Mouse (Mus musculus) layer of hippocampus, postnatal 10 days (tissue): ENCODE data around the gene Gm43517. TPM values are rescaled to one million over a fixed set of nuclear protein-coding genes. Genes with fewer than 3 reads are reported as not detected.
A peak's percentile ranks its signal among the peaks of the same experiment; 100 is the strongest.

Experiments
- DNase-seq, 2 experiments: peaks; one replicate each; pipeline ENCODE4 v3.0.0; 2021; ENCODE audit warnings: low spot score in 2 of 2
- long read RNA-seq: library from polyadenylated mRNA; stranded (forward); transcript quantifications from one replicate; pipeline ENCODE4 v2.0.0, GENCODE M21; 2023
- total RNA-seq, 2 experiments: library from RNA; stranded (reverse); gene quantifications; 2 replicates each; pipeline ENCODE4 v1.2.3; 2021

Gene Gm43517
- 10 to 100 TPM; 14.5 to 17.7 TPM for total RNA-seq
- long read RNA-seq, partial matches to known transcripts: 0 of 7 reads
- long read RNA-seq, other reads (novel, unspliced or antisense): 7 of 7 reads

DNA sequence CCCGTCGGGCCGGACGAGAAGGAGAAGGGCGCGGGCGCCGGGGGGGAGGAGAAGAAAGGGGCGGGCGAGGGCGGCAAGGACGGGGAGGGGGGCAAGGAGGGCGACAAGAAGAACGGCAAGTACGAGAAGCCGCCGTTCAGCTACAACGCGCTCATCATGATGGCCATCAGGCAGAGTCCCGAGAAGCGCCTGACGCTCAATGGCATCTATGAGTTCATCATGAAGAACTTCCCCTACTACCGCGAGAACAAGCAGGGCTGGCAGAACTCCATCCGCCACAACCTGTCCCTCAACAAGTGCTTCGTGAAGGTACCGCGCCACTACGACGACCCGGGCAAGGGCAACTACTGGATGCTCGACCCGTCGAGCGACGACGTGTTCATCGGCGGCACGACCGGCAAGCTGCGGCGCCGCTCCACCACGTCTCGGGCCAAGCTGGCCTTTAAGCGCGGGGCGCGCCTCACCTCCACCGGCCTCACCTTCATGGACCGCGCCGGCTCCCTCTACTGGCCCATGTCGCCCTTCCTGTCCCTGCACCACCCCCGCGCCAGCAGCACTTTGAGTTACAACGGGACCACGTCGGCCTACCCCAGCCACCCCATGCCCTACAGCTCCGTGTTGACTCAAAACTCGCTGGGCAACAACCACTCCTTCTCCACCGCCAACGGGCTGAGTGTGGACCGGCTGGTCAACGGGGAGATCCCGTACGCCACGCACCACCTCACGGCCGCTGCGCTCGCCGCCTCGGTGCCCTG, at the start of gene Gm43517:
Gm43517 (plus strand) TSS at position 299 of the 755 bp plus-strand sequence.
- peak; percentile 74 to 79 for DNase-seq

DNA sequence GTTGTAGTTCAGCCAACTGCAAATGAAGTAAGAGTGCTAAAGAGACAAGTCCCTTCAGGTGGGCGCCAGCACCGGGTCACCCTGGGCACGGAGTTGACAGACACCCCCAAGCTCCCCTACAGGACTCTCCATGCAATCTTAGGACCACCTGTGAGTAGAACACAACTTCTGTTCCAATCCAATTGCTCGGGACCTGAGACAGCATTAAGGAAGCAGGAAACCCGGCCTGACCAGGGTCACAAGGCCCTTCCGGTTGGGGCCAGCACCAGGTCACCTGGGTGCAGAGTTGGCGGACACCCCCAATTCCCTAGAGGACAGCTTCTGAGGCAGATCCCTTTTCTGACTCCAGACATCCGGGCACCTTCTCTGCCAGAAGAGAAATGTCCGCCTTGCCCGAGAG, 35.3 kb upstream of the Gm43517 start:
- DNase-seq: no peak

DNA sequence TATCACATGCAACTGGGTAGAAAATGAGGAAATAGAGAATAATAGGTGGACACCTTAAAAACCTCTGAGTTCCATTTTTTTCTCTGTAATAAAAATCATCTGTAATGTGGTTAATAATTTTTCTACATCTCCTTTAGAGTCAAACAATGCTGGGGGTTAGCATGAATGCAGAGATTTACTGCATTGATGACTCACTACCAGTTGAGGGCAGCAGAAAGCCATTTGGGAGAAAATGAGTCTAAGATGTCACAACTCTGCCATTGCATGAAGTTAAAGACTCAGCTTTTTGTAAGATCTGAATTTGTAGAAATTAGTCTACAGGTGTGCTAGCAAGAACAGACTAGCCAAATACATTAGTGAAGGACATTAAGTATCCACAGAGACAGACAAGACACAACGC, 16.0 kb upstream of the Gm43517 start:
- peak in 1 of 2 experiments; percentile 19 for DNase-seq

DNA sequence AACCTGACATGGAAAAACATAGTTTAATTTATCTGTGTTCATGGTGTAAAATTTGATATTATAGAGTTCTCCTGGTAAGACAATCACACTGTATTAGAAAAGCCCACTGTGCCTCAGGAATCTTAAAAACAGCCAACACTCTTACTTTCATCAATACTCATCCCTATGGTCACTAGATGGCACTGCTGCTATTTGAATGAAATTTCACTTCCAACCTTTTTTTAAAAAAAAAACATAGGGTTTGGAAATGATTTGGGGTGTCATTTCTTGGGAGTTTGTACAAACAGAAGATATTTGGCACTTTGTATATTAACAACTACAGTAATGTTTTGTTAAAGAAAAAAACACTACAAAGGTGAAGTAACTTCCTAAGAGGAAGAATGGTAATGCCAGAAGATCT, 12.8 kb upstream of the Gm43517 start:
- peak in 1 of 2 experiments; percentile 18 for DNase-seq

DNA sequence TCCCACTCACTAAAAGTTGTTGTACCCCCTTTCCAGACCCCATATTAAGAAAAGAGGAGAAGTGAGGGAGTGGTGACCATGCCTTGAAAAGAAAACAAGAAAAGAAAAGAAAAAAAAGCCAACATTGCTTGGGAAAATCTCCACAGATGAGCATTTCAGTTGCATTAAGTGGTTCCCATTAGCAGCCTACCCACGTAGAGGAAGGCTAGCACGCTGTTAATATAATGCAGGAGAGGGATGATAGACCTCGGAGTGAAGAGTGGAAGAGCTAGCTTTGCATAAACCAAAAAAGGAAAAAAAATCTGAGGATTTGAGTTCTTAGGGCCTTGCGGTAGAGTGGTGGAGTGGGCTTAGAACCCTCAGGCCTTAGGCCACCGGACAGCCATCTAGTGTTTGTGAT, 11.8 kb upstream of the Gm43517 start:
- peak in 1 of 2 experiments; percentile 18 for DNase-seq

DNA sequence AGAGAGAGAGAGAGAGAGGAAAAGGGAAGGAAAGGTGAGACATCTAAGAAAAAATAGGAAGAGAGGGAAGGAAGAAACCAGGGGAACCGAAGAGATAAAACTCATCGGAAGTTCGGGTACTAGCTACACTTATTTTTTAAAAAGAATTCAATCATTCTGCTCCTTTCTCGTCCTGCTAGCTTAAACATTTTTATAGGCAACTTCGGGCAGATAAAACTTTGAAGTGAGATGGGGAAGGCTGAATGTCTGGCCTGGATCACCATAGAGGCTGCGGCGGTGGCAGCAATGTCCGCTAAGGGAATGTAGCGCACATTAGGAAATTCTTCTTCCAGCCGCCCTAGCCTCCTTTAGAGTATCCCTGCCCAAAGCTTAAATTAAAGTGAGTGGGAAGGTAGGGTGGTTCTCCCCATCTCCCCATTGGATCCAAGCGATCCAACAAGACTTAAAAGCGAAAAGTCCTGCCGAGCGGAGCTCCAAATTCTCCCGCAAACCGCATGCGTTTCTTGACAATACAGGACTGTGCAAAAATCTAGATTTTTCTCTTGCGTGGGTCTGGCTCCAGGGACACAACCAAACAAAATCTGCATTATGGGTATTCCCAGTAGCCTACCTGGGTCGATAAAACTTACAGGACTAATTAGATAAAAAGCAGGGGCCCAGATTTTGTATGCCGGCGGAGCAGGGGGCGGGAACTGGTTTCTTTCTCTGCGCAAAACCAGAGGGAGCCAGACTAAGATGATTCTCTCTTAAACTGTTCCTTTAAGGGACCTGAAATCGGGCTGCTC, 11.0 kb upstream of the Gm43517 start:
- peak in 1 of 2 experiments; percentile 41 for DNase-seq

DNA sequence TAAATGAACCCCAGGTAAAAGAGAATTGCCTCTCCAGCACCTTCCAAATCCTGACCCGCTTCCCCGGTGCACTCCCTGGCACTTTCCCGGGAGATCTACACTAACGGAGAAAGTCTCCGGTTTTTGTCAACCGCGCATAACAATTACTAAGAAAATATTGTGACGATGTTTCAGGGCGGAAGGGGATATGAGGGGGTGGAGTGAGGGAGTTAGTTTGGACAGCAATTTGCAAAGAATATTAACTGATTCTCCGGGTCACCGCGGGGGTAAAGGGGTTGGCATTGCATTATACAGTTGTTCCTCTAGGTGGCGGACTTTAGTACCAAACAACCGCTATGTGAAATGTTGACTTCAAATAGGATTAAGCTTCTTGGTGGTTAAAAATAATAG, 10.4 kb upstream of the Gm43517 start:
- peak in 1 of 2 experiments; percentile 70 for DNase-seq

DNA sequence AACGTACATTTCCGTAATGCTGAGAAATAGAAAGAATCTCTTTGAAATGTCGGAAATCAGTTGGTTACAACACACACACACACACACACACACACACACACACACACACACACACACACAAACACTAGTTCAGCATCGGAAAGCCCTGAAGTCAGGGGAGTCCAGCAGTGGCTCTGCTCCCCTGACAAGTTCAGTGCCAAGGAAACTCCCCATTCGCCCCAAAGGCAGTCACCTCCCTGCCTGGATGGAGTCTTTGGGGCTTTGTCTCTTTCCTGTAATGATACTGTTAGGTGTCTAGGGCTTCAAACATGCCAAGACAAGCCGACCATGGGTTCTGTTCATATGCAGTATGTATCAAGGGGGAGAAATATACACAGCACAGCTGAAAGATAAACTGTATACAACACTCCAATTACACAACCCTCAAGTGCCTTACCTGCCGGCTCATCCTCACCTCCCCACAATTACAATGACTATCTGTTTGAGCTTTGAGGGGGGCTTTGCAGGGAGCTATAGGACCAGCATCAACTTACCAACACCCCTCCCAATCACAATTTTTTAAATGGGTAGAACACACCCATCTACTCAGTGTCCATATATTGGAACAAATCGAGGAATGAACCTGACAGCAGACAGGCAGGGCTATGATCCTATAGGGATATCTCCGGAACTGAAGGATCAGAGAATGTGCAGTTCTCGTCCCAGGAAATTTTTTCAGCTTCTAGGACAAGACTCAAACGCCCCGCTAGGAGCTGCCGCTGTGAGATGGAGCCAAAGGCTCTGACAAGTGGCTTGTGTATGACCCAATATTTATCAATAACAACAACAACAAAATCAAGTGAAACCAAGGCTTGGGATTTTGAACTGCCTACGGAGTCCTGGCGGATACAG, 9.3 kb upstream of the Gm43517 start:
- peak in 1 of 2 experiments; percentile 55 for DNase-seq

DNA sequence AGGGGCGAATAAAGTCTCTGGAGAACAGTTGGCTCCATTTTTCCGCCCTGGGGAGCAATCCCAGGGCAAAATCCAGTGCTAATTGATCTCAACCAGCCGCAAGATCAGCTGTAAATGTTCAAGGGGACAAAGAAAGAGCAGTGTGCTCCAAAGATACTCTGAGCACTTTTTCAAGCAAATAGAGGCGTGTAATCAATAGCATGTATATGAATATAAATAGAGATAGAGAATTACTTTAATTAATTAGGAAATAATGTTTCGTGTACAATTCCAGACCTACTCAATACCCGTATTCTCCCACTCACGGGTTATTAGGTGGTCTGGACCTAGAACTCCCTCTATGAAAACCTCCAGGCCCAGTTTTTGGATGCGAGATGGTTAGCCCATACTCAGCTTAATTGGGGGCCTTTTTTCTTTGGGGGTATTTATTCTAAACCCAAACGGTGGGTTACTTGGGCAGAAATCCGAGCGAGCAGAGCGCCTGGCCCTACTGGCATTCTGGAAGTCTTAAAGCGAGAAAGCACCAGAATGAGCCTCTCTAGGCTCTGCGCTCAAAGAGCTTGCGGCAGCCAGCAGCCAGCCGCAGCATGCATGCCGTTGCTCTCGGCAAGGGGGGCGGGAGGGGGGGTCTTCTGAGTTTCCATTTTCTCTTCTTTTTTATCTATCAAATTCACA, 8.5 kb upstream of the Gm43517 start:
- DNase-seq: peak in 1 of 2 experiments; percentile 54

DNA sequence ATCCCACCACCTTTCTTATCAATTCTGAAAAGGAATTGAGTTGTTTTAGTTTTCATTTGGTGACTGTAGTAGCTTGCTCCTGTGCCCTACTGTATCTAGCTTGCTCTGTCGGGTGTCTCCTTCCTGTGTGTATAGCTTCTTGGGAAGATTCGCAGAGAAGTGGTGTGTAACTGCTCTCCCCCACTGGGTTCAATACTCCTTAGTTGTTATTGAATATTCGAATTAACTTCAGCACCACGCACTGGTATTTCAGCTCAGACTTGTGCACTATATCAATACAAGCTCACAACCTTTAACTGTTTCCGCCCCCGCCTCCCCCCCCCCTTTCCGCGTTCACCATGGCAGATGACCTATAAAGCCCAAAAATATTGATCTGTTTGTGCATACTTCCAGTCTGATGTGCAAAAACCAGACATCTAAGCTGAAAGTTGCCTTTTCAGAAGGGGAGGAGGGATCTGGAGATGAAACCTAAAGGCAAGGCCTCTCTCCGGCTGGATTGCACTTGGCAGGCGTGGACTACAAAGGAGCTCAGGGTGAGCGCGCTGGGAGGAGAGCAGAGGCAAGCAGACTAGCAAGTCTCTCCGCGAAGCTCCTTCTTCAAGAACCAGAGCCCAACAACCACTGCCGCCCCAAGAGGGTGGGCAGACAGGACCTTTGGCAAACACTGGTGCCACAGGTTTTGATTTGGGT, 7.5 kb upstream of the Gm43517 start:
- DNase-seq: peak; percentile 73 to 76

DNA sequence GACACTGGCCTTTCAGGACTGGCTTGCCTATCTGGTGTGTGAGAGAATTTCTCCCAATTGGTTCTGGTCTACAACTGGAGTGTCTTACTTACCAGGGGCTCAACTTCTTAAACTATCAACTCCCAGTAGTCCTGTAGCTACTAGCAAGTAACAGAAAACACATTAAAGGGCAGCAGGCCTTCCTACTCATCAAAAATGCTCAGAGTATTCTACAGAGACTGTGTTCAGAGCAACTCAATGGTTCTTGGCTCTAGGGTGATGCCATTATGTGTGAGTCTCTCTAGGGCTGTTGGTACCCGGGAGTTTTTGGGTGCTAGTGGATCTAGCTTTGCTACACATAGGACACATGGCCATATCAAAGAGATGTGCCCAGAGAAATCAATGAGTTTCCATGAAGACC, 6.1 kb upstream of the Gm43517 start:
- no peak for DNase-seq

DNA sequence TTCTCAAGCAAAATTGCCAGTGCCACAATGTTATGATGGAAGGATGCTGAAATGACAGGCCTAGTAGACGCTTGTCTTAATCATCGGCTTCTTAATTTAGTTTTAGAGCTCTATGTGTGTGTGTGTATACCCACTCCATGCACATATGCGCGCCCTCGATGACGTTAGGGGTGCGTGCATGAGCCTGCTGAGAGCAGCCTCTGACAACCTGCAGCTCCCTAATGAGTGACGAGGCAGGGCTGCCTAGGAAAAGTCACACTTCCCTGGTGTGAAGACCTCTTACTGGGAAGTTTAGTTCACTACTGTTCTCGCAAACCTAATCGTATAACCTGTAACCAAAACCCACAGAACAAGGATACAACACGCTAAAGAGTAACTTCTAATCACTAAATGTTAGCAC, 5.5 kb upstream of the Gm43517 start:
- DNase-seq: peak in 1 of 2 experiments; percentile 56

DNA sequence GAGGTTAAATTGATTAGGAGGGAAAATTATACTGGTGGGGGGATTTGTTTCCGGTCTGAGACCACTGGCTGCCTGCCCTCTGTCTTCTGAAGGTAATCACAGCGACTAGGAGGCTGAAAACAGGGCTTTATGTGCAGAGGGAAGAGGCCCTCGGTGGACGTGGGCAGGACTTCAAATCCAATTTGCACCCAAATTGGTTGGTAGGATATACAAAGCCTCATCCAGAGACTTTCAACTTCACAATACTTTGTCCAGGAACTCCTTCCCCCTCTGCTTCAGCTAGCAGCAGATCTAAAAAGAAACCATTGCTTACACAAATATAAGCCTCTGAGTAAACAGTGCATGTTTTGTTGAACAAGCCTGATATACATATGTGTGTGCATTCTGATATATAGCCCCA, 4.5 kb upstream of the Gm43517 start:
- DNase-seq: peak in 1 of 2 experiments; percentile 59

DNA sequence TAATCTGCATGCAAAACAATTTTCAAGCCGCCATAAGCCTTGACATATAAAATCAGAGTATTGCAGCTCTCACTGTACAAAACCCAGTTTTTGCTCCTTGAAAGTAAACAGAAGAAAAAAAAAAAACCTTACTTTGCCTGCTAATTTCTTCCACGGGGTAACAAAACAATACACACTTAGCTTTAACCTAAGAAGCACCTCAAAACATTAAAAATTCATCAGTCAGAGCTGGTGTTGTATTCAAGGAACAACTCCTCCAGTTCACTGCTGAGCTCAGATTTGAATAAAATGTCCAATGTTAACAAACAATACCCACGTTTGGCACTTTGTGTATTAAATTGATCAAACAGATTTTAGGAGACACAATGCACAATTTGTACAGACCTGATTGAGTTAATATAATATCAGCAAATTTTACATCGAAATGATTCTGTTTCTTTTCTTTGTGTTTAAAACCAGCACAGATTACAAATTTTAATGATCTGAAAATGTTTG, 3.9 kb upstream of the Gm43517 start:
- peak in 1 of 2 experiments; percentile 9 for DNase-seq

DNA sequence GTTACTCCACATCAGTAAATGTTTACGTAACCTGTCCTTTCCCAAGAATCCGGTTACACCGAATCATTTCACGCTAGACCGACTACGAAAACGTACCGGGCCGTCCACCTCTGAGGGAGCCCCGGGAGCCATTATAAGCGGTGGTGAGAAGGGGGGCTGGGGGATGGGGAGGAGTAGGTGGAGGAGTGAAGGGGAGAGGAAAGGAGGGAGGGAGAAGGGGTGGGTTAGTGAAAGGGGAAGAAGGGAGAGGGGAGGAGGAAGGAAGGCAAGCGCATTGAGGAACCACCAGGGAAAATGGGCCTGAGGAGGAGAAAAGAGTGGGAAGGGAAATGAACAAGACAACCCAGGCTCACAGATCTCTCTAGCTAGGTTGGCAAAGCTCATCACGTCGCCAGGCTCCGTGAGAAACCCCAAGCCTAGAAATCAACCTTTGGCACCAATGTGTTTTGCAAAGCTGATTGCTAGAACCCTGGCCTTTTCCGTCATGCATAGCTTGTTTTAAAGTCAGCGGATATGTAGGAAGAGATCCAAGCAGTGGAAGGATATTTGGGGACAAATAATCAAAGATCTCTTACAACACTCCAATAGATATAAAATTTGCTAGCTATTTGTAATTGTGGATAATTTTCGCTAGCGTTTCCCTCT, 3.1 kb upstream of the Gm43517 start:
- peak in 1 of 2 experiments; percentile 67 for DNase-seq

DNA sequence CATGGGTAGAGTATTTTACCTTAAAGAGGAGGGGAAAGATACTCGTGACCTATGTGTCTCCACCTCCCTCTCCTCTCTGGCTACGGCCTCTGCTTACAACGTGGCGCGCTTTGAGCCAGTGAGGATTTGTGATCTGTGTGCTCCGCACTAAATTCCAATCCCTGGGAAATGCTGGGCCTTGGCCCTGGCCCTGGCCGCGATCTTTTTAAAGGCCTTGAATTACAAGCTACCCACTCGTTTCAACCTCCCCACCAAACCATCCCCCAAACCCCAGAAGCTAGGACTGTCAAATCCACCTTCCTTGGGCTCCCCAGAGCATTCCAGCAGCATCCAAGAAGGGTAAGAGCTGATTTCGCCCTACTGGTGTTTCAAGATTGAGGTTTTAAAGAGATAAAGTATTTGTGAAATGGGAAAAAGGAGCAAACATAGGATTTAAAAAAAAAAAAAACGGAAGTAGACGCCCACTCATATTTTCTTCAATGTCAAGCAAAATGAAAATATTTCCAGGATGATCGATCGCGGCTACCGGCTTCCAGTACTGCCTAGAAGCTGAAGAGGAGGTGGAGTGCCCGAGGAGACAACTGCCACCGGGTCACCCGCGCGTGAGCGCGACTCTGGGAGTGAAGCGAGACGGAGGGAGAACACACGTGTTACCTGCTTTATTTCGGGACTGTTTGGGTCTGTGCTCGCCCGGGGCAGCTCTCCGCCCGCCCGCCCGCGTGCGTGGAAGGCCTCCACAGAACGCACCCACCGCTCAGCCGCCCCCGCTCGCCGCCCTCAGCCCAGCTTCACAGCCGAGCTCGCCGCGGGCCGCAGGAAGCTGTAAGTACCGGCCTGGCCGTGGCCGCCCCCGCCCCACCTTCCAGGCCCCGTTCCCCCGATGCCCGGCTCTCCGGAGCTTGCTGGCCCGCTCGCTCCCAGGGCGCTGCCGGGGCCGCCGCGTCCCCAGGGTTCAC, 2.1 kb upstream of the Gm43517 start, which contains the start of gene Foxg1:
Foxg1 (plus strand) TSS at position 96 of the 956 bp plus-strand sequence.
- DNase-seq: peak in 1 of 2 experiments; percentile 71

DNA sequence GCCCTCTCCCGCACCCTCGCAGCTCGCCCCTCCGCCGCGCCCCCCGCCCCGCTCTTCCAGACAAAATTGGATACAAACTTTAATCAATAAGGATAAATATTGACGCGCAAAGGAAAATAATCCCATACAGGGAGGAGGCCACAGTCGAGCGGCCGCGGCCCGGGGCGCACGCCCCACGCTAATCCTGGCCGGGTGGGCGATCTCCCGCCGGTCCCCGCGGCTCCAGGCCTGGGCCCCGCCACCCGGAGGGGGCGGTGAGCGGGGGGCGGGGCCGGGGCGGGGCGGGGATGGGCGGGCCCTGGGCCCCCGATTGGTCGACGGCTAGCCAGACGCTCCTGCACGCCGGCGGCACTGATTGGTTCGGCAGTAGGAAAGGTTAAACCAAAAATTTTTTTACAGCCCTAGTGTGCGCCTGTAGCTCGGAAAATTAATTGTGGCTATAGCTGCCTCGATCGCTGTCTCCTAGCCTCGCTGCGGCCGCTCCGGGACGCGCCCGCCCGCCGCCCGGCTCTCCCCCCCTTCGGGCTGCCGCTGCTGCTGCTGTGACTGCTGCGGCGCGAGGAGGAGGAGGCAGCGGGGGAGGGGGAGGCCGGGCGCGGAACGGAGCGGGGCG, 1.3 kb upstream of the Gm43517 start:
- DNase-seq: peak; percentile 84 to 91
